Mouse (Mus musculus) liver, adult (tissue): ENCODE results near the gene Rspo1.

ENCODE experiments used
- GATA4 ChIP-seq: IDR thresholded peaks from 2 replicates; pipeline ENCODE4 v1.6.1; 2014; ENCODE audit warnings: mild to moderate bottlenecking, low read length; ENCODE audit not compliant: insufficient replicate concordance

Gene Rspo1

GRCm38 (mm10) chr4:125057273-125057672 lies 71.0 kb downstream of the Rspo1 start:
- no peak for TF ChIP-seq GATA4

- no peak for TF ChIP-seq GATA4
Measured at GRCm38 (mm10) chr4:125058033-125058432, 71.8 kb downstream of the Rspo1 start.
